Mouse (Mus musculus): ENCODE measurements around the gene Apoc1.

DNA sequence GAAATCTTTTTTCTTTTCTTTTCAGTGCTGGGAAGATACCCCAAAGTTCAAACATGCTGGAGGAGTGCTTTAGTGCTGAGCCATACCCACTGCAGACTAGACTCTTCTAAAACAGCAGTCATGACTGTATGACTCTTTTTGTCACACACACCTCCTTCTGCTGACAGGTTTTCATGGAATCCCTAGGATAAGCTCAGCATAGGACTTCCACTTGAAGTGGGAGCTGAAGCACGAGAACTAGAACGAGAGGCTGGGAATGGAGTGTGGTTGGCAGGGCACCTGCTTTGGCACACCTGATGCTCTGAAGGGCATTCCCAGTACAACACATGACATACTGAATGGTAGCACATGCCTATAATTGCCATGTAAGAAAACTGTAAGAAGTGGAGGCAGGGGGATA lies 39.8 kb downstream of the Apoc1 start:
- no peak for TF ChIP-seq POLR2A (IDR thresholded peaks at IDR 0.05; ENCODE audit: extremely low read depth, insufficient read depth, low read length)
- no peak for TF ChIP-seq CTCF (IDR thresholded peaks at IDR 0.05; ENCODE audit: extremely low read depth, insufficient read depth, low read length)
